Mouse (Mus musculus) intestine, embryonic 16.5 days (tissue): ENCODE results near the gene Mboat1. TPM values are rescaled to one million over a fixed set of nuclear protein-coding genes. Genes with fewer than 3 reads are reported as not detected.
A peak's percentile ranks its signal among the peaks of the same experiment; 100 is the strongest.

Experiments
- ATAC-seq: fragments of 200-750 bp; cut with Nextera tagmentation; 2 replicates; pipeline ENCODE4 v1.8.0; 2017; ENCODE audit warnings: moderate TSS enrichment, moderate library complexity
- H3K27ac ChIP-seq: fragments of 300-500 bp; sonication (generic); 2 replicates; pipeline ENCODE4 v1.5.1; 2014; ENCODE audit warnings: mild to moderate bottlenecking, low read length
- H3K27me3 ChIP-seq: fragments of 300-500 bp; sonication (generic); replicated peaks from 2 replicates; pipeline ENCODE4 v1.6.1; 2014; ENCODE audit warnings: low read length, control low read depth, mixed read lengths; ENCODE audit not compliant: control insufficient read depth, insufficient read depth
- H3K36me3 ChIP-seq: fragments of 300-500 bp; sonication (generic); 2 replicates; pipeline ENCODE4 v1.6.1; 2014; ENCODE audit warnings: low read length, control low read depth; ENCODE audit not compliant: control insufficient read depth, insufficient read depth
- H3K4me1 ChIP-seq: fragments of 300-500 bp; sonication (generic); 2 replicates; pipeline ENCODE4 v1.6.1; 2014; ENCODE audit warnings: low read length, control low read depth, mixed read lengths; ENCODE audit not compliant: control insufficient read depth, insufficient read depth
- H3K4me2 ChIP-seq: fragments of 300-500 bp; sonication (generic); 2 replicates; pipeline ENCODE4 v1.6.1; 2014; ENCODE audit warnings: low read depth, low read length, control low read depth
- H3K4me3 ChIP-seq: fragments of 300-500 bp; sonication (generic); 2 replicates; pipeline ENCODE4 v1.5.1; 2014; ENCODE audit warnings: mild to moderate bottlenecking, low read length
- H3K9ac ChIP-seq: fragments of 300-500 bp; sonication (generic); 2 replicates; pipeline ENCODE4 v1.6.1; 2014; ENCODE audit warnings: low read depth, low read length
- H3K9me3 ChIP-seq: fragments of 300-500 bp; sonication (generic); 2 replicates; pipeline ENCODE4 v1.6.1; 2016; ENCODE audit warnings: low read length, control low read depth; ENCODE audit not compliant: control insufficient read depth
- WGBS: fragments of 180-500 bp; shearing (Covaris S2); extraction: QIAGEN DNeasy Blood & Tissue Kit; methylation state at CpG from one replicate; pipeline ENCODE4 v1.1.7; 2014; 5-methylcytosine and 5-hydroxymethylcytosine counted together
- polyA plus RNA-seq: library from polyadenylated mRNA; unstranded; fragments of >200 nt; fragmentation: Nextera tagmentation; extraction: Ambion mirVana; gene quantifications from 2 replicates; pipeline ENCODE4 v1.2.1, GENCODE M21; 2015

The Mboat1 gene
- polyA plus RNA-seq, 1 experiment from 2014 or later: 44.2 TPM

DNA sequence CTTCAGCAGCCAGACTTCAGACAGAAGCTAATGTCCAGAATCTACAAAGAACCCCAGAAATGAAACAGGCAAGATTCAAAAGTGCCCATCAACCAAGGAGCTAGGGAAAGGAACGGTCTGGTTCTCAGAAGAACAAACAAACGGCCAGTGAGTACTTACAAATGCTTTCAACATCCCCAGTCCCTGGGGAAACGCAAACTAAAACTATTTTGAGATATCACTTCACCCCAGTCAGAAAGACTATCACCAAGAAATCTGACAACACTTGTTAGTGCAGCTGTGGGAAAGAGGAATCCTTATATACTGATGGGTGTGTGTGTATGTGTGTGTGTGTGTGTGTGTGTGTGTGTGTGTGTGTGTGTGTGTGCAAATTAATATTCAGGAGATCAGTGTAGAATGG is 116.4 kb downstream of the Mboat1 start:
- no peak overlapping the region for H3K4me3 ChIP-seq
- H3K36me3 ChIP-seq: no peaks in the 10 kb centered on the region
- H3K27me3 ChIP-seq: no peaks in the 10 kb centered on the region
- H3K4me2 ChIP-seq: no peak overlapping the region
- no peak overlapping the region for H3K9ac ChIP-seq
- H3K27ac ChIP-seq: no peak overlapping the region
- WGBS: 21% methylated on average over 3 of the region's 3 CpGs
- no peaks in the 10 kb centered on the region for H3K9me3 ChIP-seq
- ATAC-seq: no peak
- peaks cover 8% of the 10 kb centered on the region for H3K4me1 ChIP-seq

DNA sequence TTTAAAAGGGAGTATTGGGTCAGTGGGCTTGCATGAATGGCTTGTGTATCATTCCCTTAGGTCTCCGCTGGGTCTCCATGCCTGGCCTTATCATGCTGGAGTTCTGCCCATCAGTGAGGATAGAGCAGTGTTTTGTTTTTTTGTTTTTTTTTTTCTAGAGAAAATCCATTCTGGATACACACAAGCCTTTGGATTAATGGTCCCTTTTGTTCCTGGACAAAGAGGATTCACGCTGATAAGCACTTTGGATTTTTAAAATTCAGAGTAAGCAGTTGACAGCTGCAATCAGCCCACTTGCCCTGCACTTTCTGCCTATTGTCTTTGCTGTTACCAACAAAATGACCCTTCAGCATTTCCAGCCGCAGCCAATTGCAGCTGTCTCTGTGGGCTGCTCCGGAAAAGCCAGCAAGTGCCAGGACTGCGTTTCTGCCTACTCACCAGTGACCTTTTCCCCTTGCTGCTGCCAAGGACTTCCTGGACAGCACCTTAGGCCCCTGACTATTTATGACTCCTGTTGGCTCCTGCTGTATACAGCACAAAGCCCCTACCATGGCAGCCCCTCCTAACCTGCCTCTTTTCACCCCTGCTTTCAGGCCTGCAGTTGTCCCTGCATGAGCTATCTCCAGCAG is 117.5 kb downstream of the Mboat1 start:
- WGBS: 37% methylated on average over 5 of the region's 5 CpGs
- H3K36me3 ChIP-seq: no peaks in the 10 kb centered on the region
- H3K4me2 ChIP-seq: no peak overlapping the region
- H3K27me3 ChIP-seq: no peaks in the 10 kb centered on the region
- no peak overlapping the region for H3K9ac ChIP-seq
- ATAC-seq: peak; percentile 21; the same call in 1 of the 2 replicates
- H3K9me3 ChIP-seq: no peaks in the 10 kb centered on the region
- no peak overlapping the region for H3K27ac ChIP-seq
- H3K4me3 ChIP-seq: no peak overlapping the region
- peaks cover 8% of the 10 kb centered on the region for H3K4me1 ChIP-seq

DNA sequence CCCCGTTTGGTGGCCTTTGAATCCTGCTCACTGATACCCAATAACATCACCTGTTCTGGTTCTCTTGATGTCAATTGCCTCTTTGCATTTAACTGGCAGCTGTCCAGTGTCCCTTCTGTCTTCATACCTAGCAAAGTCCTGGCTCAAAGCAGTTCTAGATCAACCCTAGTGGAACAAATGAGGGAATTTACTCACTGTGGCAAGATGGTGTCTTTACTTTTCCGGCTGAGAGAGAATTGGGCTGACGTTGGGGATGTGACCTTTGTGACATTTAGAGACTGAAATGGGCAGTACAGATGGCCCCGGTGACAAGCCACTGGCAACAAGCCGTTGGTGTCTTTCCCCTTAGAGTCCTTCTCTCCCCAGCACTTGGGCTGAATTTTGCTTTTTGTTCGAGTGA is 118.1 kb downstream of the Mboat1 start:
- 78% methylated on average over 6 of the region's 6 CpGs for WGBS
- ATAC-seq: no peak
- H3K4me1 ChIP-seq: peaks cover 8% of the 10 kb centered on the region

DNA sequence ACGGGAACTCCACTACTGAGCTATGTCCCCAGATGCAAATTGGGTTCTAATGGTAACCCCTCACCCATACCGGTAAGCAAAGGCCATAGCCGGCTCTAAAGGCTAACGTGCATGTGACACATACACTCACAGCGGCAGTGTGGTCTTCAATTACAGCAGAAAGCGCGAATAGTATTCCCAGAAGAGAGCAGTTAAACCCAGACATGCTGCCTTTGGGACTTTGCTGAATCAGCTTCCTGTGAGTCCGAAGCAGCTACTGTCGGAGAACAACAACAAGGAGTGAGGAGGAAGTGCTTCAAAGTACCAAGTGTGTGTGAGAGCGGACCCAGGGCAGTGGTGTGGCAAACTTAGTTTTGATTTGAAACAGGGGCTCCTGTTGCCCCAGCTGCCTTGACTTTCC is 122.5 kb downstream of the Mboat1 start:
- ATAC-seq: no peak
- Histone ChIP-seq H3K4me1 (peaks cover 3% of the 10 kb centered on the region; the same call in 1 of the 2 replicates), H3K9ac (no peak overlapping the region), H3K27ac (no peak overlapping the region), H3K9me3 (no peaks in the 10 kb centered on the region), H3K27me3 (no peaks in the 10 kb centered on the region), H3K4me2 (no peak overlapping the region), H3K4me3 (no peak overlapping the region), H3K36me3 (no peaks in the 10 kb centered on the region)
- 69% methylated on average over 10 of the region's 10 CpGs for WGBS

More for the DNA sequence above, 118.1 kb downstream of the Mboat1 start:
- Histone ChIP-seq H3K27me3 (no peaks in the 10 kb centered on the region), H3K27ac (no peak overlapping the region), H3K4me2 (no peak overlapping the region), H3K4me3 (no peak overlapping the region), H3K9ac (no peak overlapping the region), H3K36me3 (no peaks in the 10 kb centered on the region), H3K9me3 (no peaks in the 10 kb centered on the region)

DNA sequence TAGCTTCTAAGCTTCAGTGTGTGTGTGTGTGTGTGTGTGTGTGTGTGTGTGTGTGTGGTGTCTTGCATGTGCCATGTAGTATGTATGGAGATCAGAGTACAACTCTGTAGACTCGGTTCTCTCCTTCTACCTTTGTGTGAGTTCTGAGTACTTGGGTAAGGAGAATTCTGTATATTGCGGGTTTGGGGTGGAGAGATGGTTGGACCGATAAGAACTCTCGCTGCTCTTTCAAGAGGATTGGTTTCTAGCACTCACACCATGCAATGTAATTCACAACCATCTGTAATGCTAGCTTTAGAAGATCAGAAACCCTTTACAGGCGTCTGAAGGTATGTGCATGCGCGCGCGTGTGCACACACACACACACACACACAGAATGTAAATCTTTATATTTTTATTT is 123.0 kb downstream of the Mboat1 start:
- Histone ChIP-seq H3K9me3 (no peaks in the 10 kb centered on the region), H3K9ac (no peak overlapping the region), H3K4me3 (no peak overlapping the region), H3K4me2 (no peak overlapping the region), H3K36me3 (no peaks in the 10 kb centered on the region), H3K27ac (no peak overlapping the region), H3K27me3 (no peaks in the 10 kb centered on the region), H3K4me1 (no peaks in the 10 kb centered on the region)
- ATAC-seq: peak; percentile 46; the same call in 1 of the 2 replicates
- 89% methylated on average over 9 of the region's 9 CpGs for WGBS

DNA sequence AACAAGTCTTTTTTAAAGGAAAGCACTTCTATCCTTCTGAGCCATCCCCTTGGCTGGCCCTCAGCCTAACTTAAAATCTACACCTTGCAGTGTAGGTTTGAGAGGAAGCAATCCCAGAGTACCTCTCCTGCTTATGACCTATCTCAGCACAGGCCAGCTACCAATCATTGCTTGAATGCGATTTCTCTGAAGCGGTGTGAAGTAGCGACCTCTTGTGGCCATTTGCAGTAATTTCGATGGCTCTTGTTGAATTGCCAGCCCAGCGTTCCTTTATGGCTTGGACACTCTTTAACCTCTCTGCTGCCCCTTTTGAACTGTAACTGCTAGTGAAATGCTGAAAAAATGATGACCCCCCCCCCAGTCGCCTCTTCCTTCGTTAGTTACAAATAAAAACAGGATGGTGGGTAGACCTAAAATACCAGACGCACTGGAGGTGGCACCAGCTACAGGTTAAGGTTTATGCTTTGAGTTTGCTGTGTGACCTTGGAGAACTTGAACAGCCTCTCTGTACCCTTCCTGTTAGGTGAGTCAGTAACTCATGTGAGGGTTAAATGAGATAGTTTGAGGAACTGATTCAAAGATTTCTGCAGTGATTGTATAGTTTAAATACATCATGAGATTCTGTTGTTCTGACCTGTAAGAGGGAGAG is 123.7 kb downstream of the Mboat1 start:
- H3K9ac ChIP-seq: no peak overlapping the region
- H3K4me2 ChIP-seq: no peak overlapping the region
- H3K4me3 ChIP-seq: no peak overlapping the region
- no peaks in the 10 kb centered on the region for H3K36me3 ChIP-seq
- H3K27ac ChIP-seq: no peak overlapping the region
- WGBS: 12% methylated on average over 8 of the region's 8 CpGs
- peak; percentile 74 for ATAC-seq
- H3K27me3 ChIP-seq: no peaks in the 10 kb centered on the region
- no peaks in the 10 kb centered on the region for H3K9me3 ChIP-seq
- H3K4me1 ChIP-seq: no peaks in the 10 kb centered on the region

DNA sequence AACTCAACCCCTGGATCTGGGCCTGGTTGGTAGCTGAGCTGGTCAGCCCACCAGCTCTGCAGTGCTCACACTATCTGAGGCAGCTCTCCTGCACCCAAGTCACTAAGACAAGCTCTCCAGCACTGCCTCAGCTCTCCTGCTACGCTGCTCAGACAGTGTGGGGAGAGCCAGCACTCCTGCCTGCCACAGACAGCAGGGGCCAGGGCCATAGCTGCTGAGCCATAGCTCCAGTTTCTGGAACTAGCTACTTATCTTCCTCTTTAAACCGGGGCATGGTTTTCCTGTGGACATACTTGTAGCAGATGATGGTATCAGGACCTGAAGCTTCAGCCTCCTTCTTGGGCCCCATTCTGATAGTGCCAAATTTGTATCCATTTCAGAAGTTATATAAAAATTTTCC is 127.4 kb downstream of the Mboat1 start:
- H3K4me2 ChIP-seq: no peak overlapping the region
- whole genome bisulfite sequencing: 82% methylated on average over 2 of the region's 2 CpGs
- ATAC-seq: no peak
- no peaks in the 10 kb centered on the region for H3K27me3 ChIP-seq
- H3K9ac ChIP-seq: no peak overlapping the region
- H3K36me3 ChIP-seq: no peaks in the 10 kb centered on the region
- H3K9me3 ChIP-seq: no peaks in the 10 kb centered on the region
- no peaks in the 10 kb centered on the region for H3K4me1 ChIP-seq
- no peak overlapping the region for H3K4me3 ChIP-seq
- H3K27ac ChIP-seq: no peak overlapping the region

DNA sequence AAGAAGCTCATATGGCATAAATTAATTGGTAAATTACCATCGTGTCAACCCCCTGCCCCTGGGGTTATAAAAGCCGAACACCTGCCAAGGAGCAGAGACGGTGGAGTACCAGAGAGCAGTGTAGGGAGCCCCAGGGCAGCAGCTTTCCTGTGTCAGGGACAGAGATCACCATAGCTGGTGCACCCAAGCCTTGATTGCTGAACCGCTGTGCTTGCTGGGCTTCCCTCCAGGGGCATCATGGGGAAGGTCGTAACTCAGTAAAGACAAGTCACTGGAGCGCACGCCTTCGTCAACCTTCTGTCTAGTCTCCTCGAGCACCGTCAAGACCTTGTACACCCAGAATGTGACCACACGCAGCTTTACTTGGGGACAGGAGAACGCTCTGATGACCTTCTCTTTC is 128.0 kb downstream of the Mboat1 start:
- ATAC-seq: no peak
- H3K9ac ChIP-seq: no peak overlapping the region
- no peak overlapping the region for H3K4me2 ChIP-seq
- no peaks in the 10 kb centered on the region for H3K36me3 ChIP-seq
- no peaks in the 10 kb centered on the region for H3K27me3 ChIP-seq
- no peak overlapping the region for H3K4me3 ChIP-seq
- H3K9me3 ChIP-seq: no peaks in the 10 kb centered on the region
- 73% methylated on average over 12 of the region's 12 CpGs for WGBS
- H3K27ac ChIP-seq: no peak overlapping the region
- H3K4me1 ChIP-seq: no peaks in the 10 kb centered on the region

DNA sequence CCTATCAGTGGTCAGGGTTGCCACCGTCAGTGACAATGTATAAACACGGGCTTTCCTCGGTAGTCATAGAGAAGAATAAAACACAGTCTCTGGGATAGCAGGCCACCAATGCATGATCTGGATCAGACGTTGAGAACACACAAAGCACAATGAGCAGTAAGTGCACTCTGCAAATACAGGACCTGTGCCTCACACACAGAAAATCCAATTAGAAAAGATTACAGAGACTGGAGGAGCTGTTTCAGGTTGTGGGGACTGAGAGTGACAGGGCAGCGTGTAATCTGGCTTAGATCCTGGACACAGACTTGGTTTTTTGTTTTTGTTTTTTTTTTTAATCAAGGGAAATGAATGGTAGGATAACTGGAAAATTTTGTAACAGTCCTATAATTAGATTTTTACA is 128.5 kb downstream of the Mboat1 start:
- no peaks in the 10 kb centered on the region for H3K4me1 ChIP-seq
- H3K4me2 ChIP-seq: no peak overlapping the region
- H3K27me3 ChIP-seq: no peaks in the 10 kb centered on the region
- no peak for ATAC-seq
- no peak overlapping the region for H3K4me3 ChIP-seq
- whole genome bisulfite sequencing: 74% methylated on average over 5 of the region's 5 CpGs
- no peak overlapping the region for H3K9ac ChIP-seq
- no peaks in the 10 kb centered on the region for H3K36me3 ChIP-seq
- H3K9me3 ChIP-seq: no peaks in the 10 kb centered on the region
- H3K27ac ChIP-seq: no peak overlapping the region

DNA sequence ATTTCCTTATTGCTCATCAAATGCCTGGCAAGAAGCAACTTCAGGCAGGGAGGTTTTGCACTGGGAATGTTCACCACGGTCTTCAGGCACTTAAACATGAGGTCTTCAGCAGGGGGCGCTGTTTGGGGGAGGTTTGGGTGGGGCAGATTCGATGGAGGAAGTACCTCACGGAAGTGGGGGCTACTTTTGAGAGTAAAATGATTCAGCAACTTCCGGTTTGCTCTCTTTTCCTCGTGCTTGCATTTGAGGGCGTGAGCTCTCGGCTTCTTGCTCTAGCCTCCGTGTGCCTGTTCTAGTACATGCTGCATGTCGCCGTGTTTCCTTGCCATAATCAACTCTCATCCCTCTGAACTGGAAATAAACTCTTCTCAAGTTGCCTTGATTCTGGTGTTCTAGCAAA is 129.7 kb downstream of the Mboat1 start:
- Histone ChIP-seq H3K4me2 (no peak overlapping the region), H3K4me1 (no peaks in the 10 kb centered on the region), H3K27me3 (no peaks in the 10 kb centered on the region), H3K9me3 (no peaks in the 10 kb centered on the region), H3K27ac (no peak overlapping the region), H3K4me3 (no peak overlapping the region), H3K9ac (no peak overlapping the region), H3K36me3 (no peaks in the 10 kb centered on the region)
- WGBS: 92% methylated on average over 11 of the region's 11 CpGs
- no peak for ATAC-seq
